Mouse (Mus musculus) stomach, embryonic 16.5 days (tissue): Measurements from ENCODE around the gene Slc38a2. TPM values are rescaled to one million over a fixed set of nuclear protein-coding genes. Genes with fewer than 3 reads are reported as not detected.

Experiments
- ATAC-seq: fragments of 200-750 bp; cut with Nextera tagmentation; 2 replicates; pipeline ENCODE4 v1.8.0; 2017; ENCODE audit warnings: moderate number of reproducible peaks, moderate TSS enrichment; ENCODE audit not compliant: insufficient read depth, low FRiP score
- H3K27ac ChIP-seq: fragments of 300-500 bp; sonication (generic); 2 replicates; pipeline ENCODE4 v1.5.1; 2014; ENCODE audit warnings: low read length
- H3K27me3 ChIP-seq: fragments of 300-500 bp; sonication (generic); 2 replicates; pipeline ENCODE4 v1.6.1; 2014; ENCODE audit warnings: low read length, control low read depth, mixed read lengths; ENCODE audit not compliant: control insufficient read depth, insufficient read depth
- H3K36me3 ChIP-seq: fragments of 300-500 bp; sonication (generic); 2 replicates; pipeline ENCODE4 v1.6.1; 2014; ENCODE audit warnings: low read length; ENCODE audit not compliant: control insufficient read depth, insufficient read depth
- H3K4me1 ChIP-seq: fragments of 300-500 bp; sonication (generic); 2 replicates; pipeline ENCODE4 v1.6.1; 2014; ENCODE audit warnings: low read length, control low read depth, mixed read lengths; ENCODE audit not compliant: control insufficient read depth, insufficient read depth
- H3K4me2 ChIP-seq: fragments of 300-500 bp; sonication (generic); 2 replicates; pipeline ENCODE4 v1.6.1; 2014; ENCODE audit warnings: low read depth, low read length, mixed read lengths
- H3K4me3 ChIP-seq: fragments of 300-500 bp; sonication (generic); replicated peaks from 2 replicates; pipeline ENCODE4 v1.5.1; 2014; ENCODE audit warnings: mild to moderate bottlenecking, low read length
- H3K9ac ChIP-seq: fragments of 300-500 bp; sonication (generic); 2 replicates; pipeline ENCODE4 v1.6.1; 2014; ENCODE audit warnings: low read length
- H3K9me3 ChIP-seq: fragments of 300-500 bp; sonication (generic); replicated peaks from 2 replicates; pipeline ENCODE4 v1.6.1; 2016; ENCODE audit warnings: low read length, control low read depth; ENCODE audit not compliant: control insufficient read depth
- WGBS: fragments of 180-500 bp; shearing (Covaris S2); extraction: QIAGEN DNeasy Blood & Tissue Kit; methylation state at CpG from one replicate; pipeline ENCODE4 v1.1.7; 2014; 5-methylcytosine and 5-hydroxymethylcytosine counted together
- polyA plus RNA-seq: library from polyadenylated mRNA; unstranded; fragments of >200 nt; fragmentation: Nextera tagmentation; extraction: Ambion mirVana; gene quantifications from 2 replicates; pipeline ENCODE4 v1.2.1, GENCODE M21; 2015

The Slc38a2 gene
- polyA plus RNA-seq, 1 experiment from 2014 or later = 133 TPM

GRCm38 (mm10) chr15:96684132-96684830 lies 15.2 kb downstream of the Slc38a2 start:
- peak overlapping the region; percentile 41 for H3K4me2 ChIP-seq
- WGBS = 34% methylated on average over 11 of the region's 11 CpGs

GRCm38 (mm10) chr15:96678871-96679773 lies 20.4 kb downstream of the Slc38a2 start:
- Histone ChIP-seq H3K36me3 (no peaks in the 10 kb centered on the region), H3K27ac (no peak overlapping the region), H3K9me3 (no peaks in the 10 kb centered on the region), H3K4me2 (no peak overlapping the region), H3K4me3 (no peak overlapping the region), H3K27me3 (no peaks in the 10 kb centered on the region), H3K4me1 (peaks cover 15% of the 10 kb centered on the region; the same call in 1 of the 2 replicates), H3K9ac (no peak overlapping the region; the same call in 1 of the 2 replicates)
- ATAC-seq = no peak
- 42% methylated on average over 19 of the region's 19 CpGs for WGBS

More at GRCm38 (mm10) chr15:96684132-96684830, 15.2 kb downstream of the Slc38a2 start:
- no peak overlapping the region for H3K9ac ChIP-seq
- ATAC-seq = no peak
- H3K27me3 ChIP-seq = no peaks in the 10 kb centered on the region
- no peak overlapping the region for H3K27ac ChIP-seq
- no peaks in the 10 kb centered on the region for H3K9me3 ChIP-seq
- H3K4me3 ChIP-seq = no peak overlapping the region
- no peaks in the 10 kb centered on the region for H3K4me1 ChIP-seq
- H3K36me3 ChIP-seq = peaks cover 15% of the 10 kb centered on the region

GRCm38 (mm10) chr15:96676518-96676917 lies 23.0 kb downstream of the Slc38a2 start:
- Histone ChIP-seq H3K27ac (peak overlapping the region; percentile 62; the same call in 1 of the 2 replicates), H3K9ac (no peak overlapping the region), H3K27me3 (no peaks in the 10 kb centered on the region), H3K4me1 (peaks cover 15% of the 10 kb centered on the region; the same call in 1 of the 2 replicates), H3K36me3 (no peaks in the 10 kb centered on the region), H3K4me3 (no peak overlapping the region), H3K4me2 (peak overlapping the region; percentile 14; the same call in 1 of the 2 replicates), H3K9me3 (no peaks in the 10 kb centered on the region)
- ATAC-seq = peak; percentile 68; the same call in 1 of the 2 replicates
- 25% methylated on average over 10 of the region's 10 CpGs for WGBS

- Histone ChIP-seq H3K36me3 (no peaks in the 10 kb centered on the region), H3K4me1 (peaks cover 15% of the 10 kb centered on the region; the same call in 1 of the 2 replicates), H3K4me2 (no peak overlapping the region), H3K9me3 (no peaks in the 10 kb centered on the region), H3K27ac (no peak overlapping the region), H3K9ac (no peak overlapping the region), H3K4me3 (no peak overlapping the region), H3K27me3 (no peaks in the 10 kb centered on the region)
- ATAC-seq = no peak
- WGBS = 59% methylated on average over 15 of the region's 15 CpGs
These were observed 23.8 kb downstream of the Slc38a2 start for GRCm38 (mm10) chr15:96675744-96676143.

DNA sequence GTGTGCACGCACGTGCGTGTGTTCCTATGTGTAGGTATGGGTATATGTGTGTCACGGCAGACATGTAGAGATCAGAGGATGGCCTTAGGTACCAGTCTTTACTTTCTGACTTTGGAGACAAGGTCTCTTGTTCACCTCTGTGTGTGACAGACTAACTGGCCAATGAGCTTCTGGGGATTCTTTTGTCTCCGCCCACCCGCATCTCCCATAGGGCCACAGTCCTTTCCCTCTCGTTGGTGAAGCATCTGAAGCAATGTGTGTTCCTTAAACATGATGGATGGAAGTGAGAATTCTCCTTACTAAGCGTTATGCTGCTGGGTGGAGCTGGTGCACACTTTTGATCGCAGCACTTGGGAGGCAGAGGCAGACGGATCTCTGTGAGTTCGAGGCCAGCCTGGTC lies 24.5 kb downstream of the Slc38a2 start:
- 82% methylated on average over 11 of the region's 11 CpGs for WGBS
- no peak for ATAC-seq

DNA sequence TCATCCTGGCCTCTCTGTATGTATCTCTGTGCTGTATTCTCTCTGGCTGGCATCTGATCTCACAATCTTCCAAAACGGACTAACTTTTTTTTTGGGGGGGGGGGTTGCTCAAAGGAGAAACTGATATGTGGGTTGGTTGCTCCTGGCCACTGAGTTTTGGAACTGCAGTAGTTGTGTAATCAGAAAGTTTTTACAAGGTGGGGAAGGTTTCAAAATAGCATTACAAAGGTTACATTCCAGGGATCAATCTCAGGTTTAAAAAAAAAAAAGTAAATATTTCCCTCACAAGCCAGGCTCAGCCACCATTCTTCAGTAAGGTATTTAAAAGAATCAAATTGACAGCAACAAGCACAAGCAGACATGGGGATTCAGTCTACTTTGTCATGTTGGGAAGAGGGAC lies 25.4 kb downstream of the Slc38a2 start:
- Histone ChIP-seq H3K4me3 (no peak overlapping the region), H3K36me3 (no peaks in the 10 kb centered on the region), H3K27ac (no peak overlapping the region), H3K9ac (no peak overlapping the region), H3K27me3 (no peaks in the 10 kb centered on the region), H3K4me2 (no peak overlapping the region), H3K9me3 (no peaks in the 10 kb centered on the region), H3K4me1 (peaks cover 15% of the 10 kb centered on the region; the same call in 1 of the 2 replicates)
- WGBS = 31% methylated on average over 1 of the region's 1 CpGs
- ATAC-seq = no peak

More for the DNA sequence above, 24.5 kb downstream of the Slc38a2 start:
- no peaks in the 10 kb centered on the region for H3K9me3 ChIP-seq
- H3K4me3 ChIP-seq = no peak overlapping the region
- no peaks in the 10 kb centered on the region for H3K36me3 ChIP-seq
- no peak overlapping the region for H3K9ac ChIP-seq
- H3K4me2 ChIP-seq = no peak overlapping the region
- no peaks in the 10 kb centered on the region for H3K27me3 ChIP-seq
- peaks cover 15% of the 10 kb centered on the region; the same call in 1 of the 2 replicates for H3K4me1 ChIP-seq
- H3K27ac ChIP-seq = no peak overlapping the region

DNA sequence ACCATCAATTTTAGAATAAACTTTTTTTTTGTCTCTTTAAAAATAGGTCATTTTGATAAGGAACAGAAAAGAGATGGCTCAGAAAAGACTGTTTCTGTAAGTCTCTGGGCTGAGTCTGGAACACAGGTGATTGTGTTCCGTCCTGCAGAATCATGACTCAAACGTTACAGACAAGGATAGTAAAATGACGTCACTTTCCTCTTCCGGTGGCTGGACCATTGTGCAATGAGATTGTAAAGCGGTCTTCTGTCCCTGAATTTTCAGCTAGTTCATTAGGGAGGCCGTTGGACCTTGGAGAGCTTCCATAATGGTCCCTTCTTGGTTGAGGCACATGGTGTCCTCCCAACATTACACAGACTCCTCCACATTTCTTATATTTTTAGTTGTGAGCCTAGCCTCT lies 29.8 kb downstream of the Slc38a2 start:
- no peak for ATAC-seq
- no peaks in the 10 kb centered on the region for H3K9me3 ChIP-seq
- H3K4me3 ChIP-seq = no peak overlapping the region
- no peak overlapping the region for H3K4me2 ChIP-seq
- WGBS = 75% methylated on average over 6 of the region's 6 CpGs
- H3K27me3 ChIP-seq = no peaks in the 10 kb centered on the region
- no peak overlapping the region for H3K27ac ChIP-seq
- H3K9ac ChIP-seq = no peak overlapping the region
- no peaks in the 10 kb centered on the region for H3K36me3 ChIP-seq
- peaks cover 8% of the 10 kb centered on the region; the same call in 1 of the 2 replicates for H3K4me1 ChIP-seq

- Histone ChIP-seq H3K36me3 (no peaks in the 10 kb centered on the region), H3K4me3 (peak overlapping the region; percentile 26), H3K27me3 (no peaks in the 10 kb centered on the region), H3K9ac (0 out of 2 replicates have a peak overlapping the region, but pooled peaks have one; percentile 33), H3K4me1 (peaks cover 8% of the 10 kb centered on the region; the same call in 1 of the 2 replicates), H3K4me2 (peak overlapping the region; percentile 54), H3K9me3 (no peaks in the 10 kb centered on the region), H3K27ac (no peak overlapping the region)
- ATAC-seq = 0 out of 2 replicates have a peak, but pooled peaks have one; percentile 42
- WGBS = 2% methylated on average over 7 of the region's 7 CpGs
These were observed 32.9 kb downstream of the Slc38a2 start for GRCm38 (mm10) chr15:96666663-96667062.
